Mouse (Mus musculus) c-Kit-positive CD71-positive TER-119-positive erythroid progenitor cells, embryonic 14.5 days (primary cell): ENCODE measurements around the gene Polr2e.
A peak's percentile ranks its signal among the peaks of the same experiment; 100 is the strongest.

Source experiments
- DNase-seq: peaks from one replicate; pipeline ENCODE4 v3.0.0-alpha.2; 2013; ENCODE audit warnings: low spot score

Polr2e gene

DNA sequence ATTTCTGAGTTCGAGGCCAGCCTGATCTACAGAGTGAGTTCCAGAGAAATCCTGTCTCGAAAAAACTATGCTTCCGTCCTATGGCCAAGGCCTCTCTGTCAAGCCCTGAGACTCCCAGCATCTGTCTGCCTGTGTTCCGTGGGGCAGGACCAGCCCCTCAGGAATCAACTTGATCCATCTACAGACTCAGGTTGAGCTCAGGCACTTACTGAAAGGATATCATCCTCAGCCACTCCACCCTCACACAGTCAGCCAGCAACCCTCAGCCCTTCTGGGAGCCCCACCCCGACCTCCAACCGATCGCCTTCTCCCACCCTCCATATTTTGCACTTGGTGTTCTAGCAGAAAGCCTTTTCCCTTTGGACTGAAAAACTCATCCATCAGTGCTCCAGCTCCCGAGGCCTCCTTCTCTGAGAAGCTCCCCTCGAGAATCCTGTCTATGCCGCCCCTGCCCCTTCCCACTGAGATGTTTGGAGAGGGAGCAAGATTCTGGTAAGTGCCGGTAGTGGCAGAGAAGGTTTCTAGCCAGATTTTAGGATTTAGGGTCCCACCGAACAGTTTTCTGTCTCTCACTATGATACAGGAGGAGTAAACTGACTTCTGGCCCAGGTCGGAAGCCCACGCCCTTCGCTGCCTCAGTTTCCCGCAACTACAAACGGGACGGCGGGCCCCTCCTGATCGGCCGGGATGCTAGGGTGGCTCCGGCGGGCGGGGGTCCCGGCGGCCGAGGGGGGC lies 51.7 kb downstream of the Polr2e start:
- DNase-seq, result no peak

DNA sequence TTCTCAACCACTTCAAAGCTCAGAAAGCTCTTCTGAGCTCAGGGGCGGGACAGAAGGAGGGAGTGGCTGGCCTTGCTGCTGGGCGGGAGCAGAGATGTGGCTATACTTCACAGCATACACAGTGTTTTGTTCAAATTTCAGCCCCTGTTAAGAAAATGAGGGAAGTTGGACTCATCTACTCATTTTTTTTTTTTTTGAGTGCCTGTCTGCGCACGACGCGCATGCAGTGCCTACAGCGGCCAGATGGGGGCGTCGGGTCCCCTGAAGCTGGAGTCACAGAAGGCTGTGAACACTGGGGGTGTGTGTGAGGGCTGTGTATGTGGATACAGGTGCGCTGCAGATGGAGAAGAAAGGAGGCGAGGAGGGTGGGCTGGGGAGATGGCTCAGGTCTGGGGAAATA lies 52.6 kb downstream of the Polr2e start:
- DNase-seq, result peak; percentile 77

DNA sequence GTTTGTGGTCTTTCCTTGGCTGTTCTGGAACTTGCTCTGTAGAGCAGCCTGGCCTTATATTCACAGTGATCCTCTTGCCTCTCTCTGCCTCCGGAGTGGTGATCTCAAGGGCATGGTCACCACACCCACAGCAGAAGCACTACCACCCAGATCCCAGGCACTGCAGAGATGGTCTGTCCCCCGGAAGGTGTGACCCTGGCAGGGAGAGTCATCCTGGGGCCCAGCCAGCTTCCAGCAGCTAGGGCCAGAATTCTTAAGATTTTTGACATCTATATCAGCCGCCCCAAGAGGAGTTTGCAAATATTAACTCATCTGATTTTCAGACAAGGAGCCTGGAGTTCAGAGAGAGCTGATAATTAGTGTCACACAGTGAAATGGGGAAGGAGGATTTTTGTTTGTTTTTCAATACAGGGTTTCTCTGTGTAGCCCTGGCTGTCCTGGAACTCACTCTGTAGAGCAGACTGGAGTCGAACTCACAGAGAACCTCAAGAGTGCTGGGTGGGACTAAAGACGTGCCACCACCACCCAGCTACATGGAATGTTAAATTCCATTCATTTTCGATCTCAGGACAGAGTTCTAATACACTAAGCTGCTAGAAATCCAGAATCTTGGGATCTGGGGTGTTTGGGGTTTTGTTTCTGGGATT lies 53.2 kb downstream of the Polr2e start:
- DNase-seq, result peak; percentile 61
